8 mouse cellular contexts compared by ENCODE assay signal in genomic region chr16:30009521-30010186, GRCm38 (mm10). TPM values are rescaled to one million over a fixed set of nuclear protein-coding genes. Genes with fewer than 3 reads are reported as not detected.
DNase-seq lines count a peak whose midpoint lies in the region; ATAC-seq and TF ChIP-seq lines count a peak whose summit lies in the region.

No protein-coding gene starts in this region.

- H3K27ac ChIP-seq in forebrain, embryonic 14.5 days (ENCODE audit: low read depth, low read length), result no peak overlapping the region
- no peak overlapping the region for H3K27ac ChIP-seq in hindbrain, embryonic 13.5 days
- peak overlapping the region; percentile 83 for H3K27ac ChIP-seq in limb, embryonic 15.5 days
- no peak overlapping the region for H3K27ac ChIP-seq in midbrain, postnatal 0 days (ENCODE audit: low read depth, low read length)

- H3K4me2 ChIP-seq in forebrain, embryonic 14.5 days (ENCODE audit: low read length), result peak overlapping the region; percentile 88
- peak overlapping the region; percentile 86 for H3K4me2 ChIP-seq in hindbrain, embryonic 13.5 days
- peak overlapping the region; percentile 88 for H3K4me2 ChIP-seq in limb, embryonic 15.5 days
- peak overlapping the region; percentile 88 for H3K4me2 ChIP-seq in midbrain, postnatal 0 days (ENCODE audit: low read depth, low read length, poor library complexity, severe bottlenecking)

- no peak for ATAC-seq in CD4-positive, CD25-positive, alpha-beta regulatory T cell, adult 4 months
- no peak for ATAC-seq in forebrain, embryonic 14.5 days
- no peak for ATAC-seq in hindbrain, embryonic 13.5 days (ENCODE audit: low FRiP score)
- no peak for ATAC-seq in limb, embryonic 15.5 days (ENCODE audit: insufficient number of reproducible peaks, low FRiP score, low TSS enrichment, low read depth)
- ATAC-seq in midbrain, postnatal 0 days (ENCODE audit: low FRiP score), result no peak

- DNase-seq in CD4-positive, CD25-positive, alpha-beta regulatory T cell, adult 2 months (ENCODE audit: low read depth, low spot score), result peak; percentile 22
- peak; percentile 73 for DNase-seq in R1 (ENCODE audit: low read depth, low spot score)
- no peak for DNase-seq in forebrain, embryonic 14.5 days (ENCODE audit: low spot score)
- no peak for DNase-seq in midbrain, postnatal 0 days (ENCODE audit: low spot score)
- DNase-seq in left cerebral cortex, postnatal 25 days (ENCODE audit: low spot score in 2 of 2), result no peak

- 28% methylated on average over 17 of the region's 17 CpGs for WGBS in forebrain, embryonic 14.5 days
- WGBS in hindbrain, embryonic 13.5 days, result 19% methylated on average over 17 of the region's 17 CpGs
- 15% methylated on average over 17 of the region's 17 CpGs for WGBS in limb, embryonic 15.5 days
- WGBS in midbrain, postnatal 0 days, result 20% methylated on average over 17 of the region's 17 CpGs

- H3K36me3 ChIP-seq in forebrain, embryonic 14.5 days (ENCODE audit: control insufficient read depth, insufficient read depth, low read length), result no peaks in the 10 kb centered on the region
- no peaks in the 10 kb centered on the region for H3K36me3 ChIP-seq in hindbrain, embryonic 13.5 days
- no peaks in the 10 kb centered on the region for H3K36me3 ChIP-seq in limb, embryonic 15.5 days
- no peaks in the 10 kb centered on the region for H3K36me3 ChIP-seq in midbrain, postnatal 0 days (ENCODE audit: insufficient read depth, low read length)

- H3K9ac ChIP-seq in forebrain, embryonic 14.5 days (ENCODE audit: low read length), result peak overlapping the region; percentile 60; the same call in 1 of the 2 replicates
- H3K9ac ChIP-seq in hindbrain, embryonic 13.5 days, result peak overlapping the region; percentile 56
- H3K9ac ChIP-seq in limb, embryonic 15.5 days, result no peak overlapping the region
- H3K9ac ChIP-seq in midbrain, postnatal 0 days (replicated peaks; ENCODE audit: low read length, poor library complexity, severe bottlenecking), result peak overlapping the region; percentile 70

- peaks cover 14% of the 10 kb centered on the region for H3K4me1 ChIP-seq in forebrain, embryonic 14.5 days (ENCODE audit: control insufficient read depth, insufficient read depth, low read length)
- peaks cover 17% of the 10 kb centered on the region for H3K4me1 ChIP-seq in hindbrain, embryonic 13.5 days (replicated peaks)
- peaks cover 51% of the 10 kb centered on the region for H3K4me1 ChIP-seq in limb, embryonic 15.5 days
- peaks cover 3% of the 10 kb centered on the region; the same call in 1 of the 2 replicates for H3K4me1 ChIP-seq in midbrain, postnatal 0 days (ENCODE audit: insufficient read depth, low read length)

- H3K9me3 ChIP-seq in forebrain, embryonic 14.5 days (replicated peaks; ENCODE audit: control insufficient read depth, low read length), result no peaks in the 10 kb centered on the region
- H3K9me3 ChIP-seq in hindbrain, embryonic 13.5 days, result no peaks in the 10 kb centered on the region
- H3K9me3 ChIP-seq in limb, embryonic 15.5 days, result no peaks in the 10 kb centered on the region
- H3K9me3 ChIP-seq in midbrain, postnatal 0 days (ENCODE audit: low read length), result no peaks in the 10 kb centered on the region

- peak overlapping the region; percentile 36 for H3K4me3 ChIP-seq in forebrain, embryonic 14.5 days (ENCODE audit: low read depth, low read length)
- peak overlapping the region; percentile 49 for H3K4me3 ChIP-seq in hindbrain, embryonic 13.5 days
- peak overlapping the region; percentile 44 for H3K4me3 ChIP-seq in limb, embryonic 15.5 days
- H3K4me3 ChIP-seq in midbrain, postnatal 0 days (ENCODE audit: low read depth, low read length), result peak overlapping the region; percentile 52

- peaks cover 7% of the 10 kb centered on the region; the same call in 1 of the 2 replicates for H3K27me3 ChIP-seq in forebrain, embryonic 14.5 days (replicated peaks; ENCODE audit: control insufficient read depth, insufficient read depth, low read length)
- H3K27me3 ChIP-seq in hindbrain, embryonic 13.5 days, result peaks cover 80% of the 10 kb centered on the region
- no peaks in the 10 kb centered on the region for H3K27me3 ChIP-seq in limb, embryonic 15.5 days
- peaks cover 5% of the 10 kb centered on the region; the same call in 1 of the 2 replicates for H3K27me3 ChIP-seq in midbrain, postnatal 0 days (ENCODE audit: insufficient read depth, low read length)

- TF ChIP-seq CTCF in midbrain, postnatal 0 days (IDR thresholded peaks at IDR 0.05), result no peak

- intact Hi-C loops in left cerebral cortex, postnatal 25 days (cut with DNase I), result loop anchor here (1.0 to 5.0 kb wide), 6 partner anchors 57 to 277 kb away; no protein-coding TSS in a partner anchor

RNA-seq across cellular contexts. Expression of gene Hes1, which starts 54.5 kb away (rescaled TPM):
- polyA plus RNA-seq in CD4-positive, CD25-positive, alpha-beta regulatory T cell, adult 4 months (2017; shearing (Covaris generic)), result under 1 TPM in 1 of 2 experiments, not detected in 1; 0.22 TPM
- polyA plus RNA-seq in forebrain, embryonic 14.5 days (2014; fragmentation: Nextera tagmentation; extraction: Ambion mirVana), result 15.2 and 20.5 TPM in 2 replicates
- polyA plus RNA-seq in hindbrain, embryonic 13.5 days (2015; fragmentation: Nextera tagmentation; extraction: Ambion mirVana), result 14.6 and 19.1 TPM in 2 replicates
- 55.3 and 60.5 TPM in 2 replicates for polyA plus RNA-seq in limb, embryonic 15.5 days (2015; fragmentation: Nextera tagmentation; extraction: Ambion mirVana)
- 10.2 and 10.3 TPM in 2 replicates for total RNA-seq in midbrain, postnatal 0 days (2014; rRNA removed)
- 9.2 and 13.0 TPM in 2 replicates for polyA plus RNA-seq in midbrain, postnatal 0 days (2015; fragmentation: Nextera tagmentation; extraction: Ambion mirVana)
- 10 to 100 TPM; 13.8 to 16.1 TPM for total RNA-seq in left cerebral cortex, postnatal 25 days (2021)

Comparison
In these comparisons a context has a peak if more than half of its experiments do, and no peak if none do; other contexts are left out.
1. DNase-seq: peak in CD4-positive, CD25-positive, alpha-beta regulatory T cell, adult 2 months (single experiment) and R1 (single experiment); none in forebrain, embryonic 14.5 days (single experiment), midbrain, postnatal 0 days (single experiment) and left cerebral cortex, postnatal 25 days (0 of 2).
2. Peak in every context shown above with its lines, with median percentiles within 50 percentile points of each other: H3K4me2 ChIP-seq and H3K4me3 ChIP-seq.